Mouse (Mus musculus) forebrain, embryonic 14.5 days (tissue): Measurements from ENCODE around the gene Fam71f1. TPM values are rescaled to one million over a fixed set of nuclear protein-coding genes. Genes with fewer than 3 reads are reported as not detected.

Experiments used
- ATAC-seq: fragments of 200-750 bp; cut with Nextera tagmentation; 2 replicates; pipeline ENCODE4 v1.8.0; 2017; ENCODE audit warnings: mild to moderate bottlenecking, moderate library complexity
- DNase-seq: peaks from one replicate; pipeline ENCODE4 v3.0.0-alpha.2; 2015; ENCODE audit warnings: low spot score
- H3K27ac ChIP-seq: fragments of 300-500 bp; sonication (generic); 2 replicates; pipeline ENCODE4 v1.5.1; 2014; ENCODE audit warnings: low read depth, mild to moderate bottlenecking, control low read depth, low read length, moderate library complexity
- H3K27me3 ChIP-seq: fragments of 300-500 bp; sonication (generic); replicated peaks from 2 replicates; pipeline ENCODE4 v1.6.1; 2014; ENCODE audit warnings: low read length, control low read depth, mixed read lengths; ENCODE audit not compliant: control insufficient read depth, insufficient read depth
- H3K36me3 ChIP-seq: fragments of 300-500 bp; sonication (generic); 2 replicates; pipeline ENCODE4 v1.6.1; 2014; ENCODE audit warnings: low read length, control low read depth; ENCODE audit not compliant: control insufficient read depth, insufficient read depth
- H3K4me1 ChIP-seq: fragments of 300-500 bp; sonication (generic); 2 replicates; pipeline ENCODE4 v1.6.1; 2014; ENCODE audit warnings: antibody characterized with exemption, low read length, control low read depth; ENCODE audit not compliant: control insufficient read depth, insufficient read depth
- H3K4me2 ChIP-seq: fragments of 300-500 bp; sonication (generic); 2 replicates; pipeline ENCODE4 v1.6.1; 2014; ENCODE audit warnings: mild to moderate bottlenecking, control low read depth, low read length
- H3K4me3 ChIP-seq: fragments of 300-500 bp; sonication (generic); 2 replicates; pipeline ENCODE4 v1.5.1; 2014; ENCODE audit warnings: low read depth, low read length, control low read depth
- H3K9ac ChIP-seq: fragments of 300-500 bp; sonication (generic); 2 replicates; pipeline ENCODE4 v1.6.1; 2014; ENCODE audit warnings: mild to moderate bottlenecking, low read length, control low read depth, moderate library complexity
- H3K9me3 ChIP-seq: fragments of 300-500 bp; sonication (generic); replicated peaks from 2 replicates; pipeline ENCODE4 v1.6.1; 2016; ENCODE audit warnings: low read length, control low read depth, mixed read lengths; ENCODE audit not compliant: control insufficient read depth
- WGBS: fragments of 180-500 bp; shearing (Covaris S2); extraction: QIAGEN DNeasy Blood & Tissue Kit; methylation state at CpG from one replicate; pipeline ENCODE4 v1.1.7; 2014; 5-methylcytosine and 5-hydroxymethylcytosine counted together
- polyA plus RNA-seq: library from polyadenylated mRNA; unstranded; fragments of >200 nt; fragmentation: Nextera tagmentation; extraction: Ambion mirVana; gene quantifications from 2 replicates; pipeline ENCODE4 v1.2.1, GENCODE M21; 2014

Fam71f1 gene
- polyA plus RNA-seq, result not detected in 2 replicates

GRCm38 (mm10) chr6:29318879-29319278 is at the start of gene Fam71f1:
Gene Fam71f1 (plus strand): TSS chr6:29319140.
- Histone ChIP-seq H3K4me2 (no peak within 1 kb of the TSS), H3K9ac (no peak within 1 kb of the TSS), H3K4me1 (no peaks in the 10 kb centered on the region), H3K4me3 (no peak within 1 kb of the TSS), H3K9me3 (no peaks in the 10 kb centered on the region), H3K27me3 (no peaks in the 10 kb centered on the region), H3K27ac (no peak within 1 kb of the TSS), H3K36me3 (no peaks in the 10 kb centered on the region)
- DNase-seq, result peak; percentile 3
- no peak for ATAC-seq
- 62% methylated on average over 3 of the region's 5 CpGs for WGBS

GRCm38 (mm10) chr6:29270961-29271360 is 48.0 kb upstream of the Fam71f1 start:
- Histone ChIP-seq H3K9me3 (no peaks in the 10 kb centered on the region), H3K36me3 (0 out of 2 replicates have a peak, but pooled peaks cover 7% of the 10 kb centered on the region), H3K4me3 (no peak overlapping the region), H3K4me2 (no peak overlapping the region), H3K27ac (no peak overlapping the region), H3K27me3 (no peaks in the 10 kb centered on the region), H3K9ac (no peak overlapping the region), H3K4me1 (peaks cover 4% of the 10 kb centered on the region; the same call in 1 of the 2 replicates)
- DNase-seq (no peak), ATAC-seq (no peak)
- 21% methylated on average over 8 of the region's 8 CpGs for WGBS

GRCm38 (mm10) chr6:29272312-29273072 is 46.4 kb upstream of the Fam71f1 start, which contains the start of gene Hilpda:
Gene Hilpda (plus strand): TSS chr6:29272488.
- Histone ChIP-seq H3K27me3 (no peaks in the 10 kb centered on the region), H3K4me3 (peak within 1 kb of the TSS; percentile 66), H3K4me2 (peak within 1 kb of the TSS; percentile 48), H3K4me1 (peaks cover 4% of the 10 kb centered on the region; the same call in 1 of the 2 replicates), H3K36me3 (0 out of 2 replicates have a peak, but pooled peaks cover 7% of the 10 kb centered on the region), H3K27ac (peak within 1 kb of the TSS; percentile 58; the same call in 1 of the 2 replicates), H3K9ac (peak within 1 kb of the TSS; percentile 63), H3K9me3 (no peaks in the 10 kb centered on the region)
- DNase-seq, result peak; percentile 97
- peak; percentile 99 for ATAC-seq
- under 1% methylated on average over 46 of the region's 46 CpGs for WGBS

GRCm38 (mm10) chr6:29276746-29277145 is 42.2 kb upstream of the Fam71f1 start:
- 0 out of 2 replicates have a peak, but pooled peaks cover 7% of the 10 kb centered on the region for H3K36me3 ChIP-seq
- no peaks in the 10 kb centered on the region for H3K9me3 ChIP-seq
- H3K27me3 ChIP-seq, result no peaks in the 10 kb centered on the region
- no peak for ATAC-seq
- peaks cover 4% of the 10 kb centered on the region; the same call in 1 of the 2 replicates for H3K4me1 ChIP-seq
- WGBS, result 96% methylated on average over 5 of the region's 5 CpGs
- no peak for DNase-seq
- H3K4me2 ChIP-seq, result no peak overlapping the region
- H3K4me3 ChIP-seq, result no peak overlapping the region
- no peak overlapping the region for H3K9ac ChIP-seq
- H3K27ac ChIP-seq, result no peak overlapping the region

GRCm38 (mm10) chr6:29278513-29279267 is 40.2 kb upstream of the Fam71f1 start:
- Histone ChIP-seq H3K27ac (no peak overlapping the region), H3K27me3 (no peaks in the 10 kb centered on the region), H3K36me3 (0 out of 2 replicates have a peak, but pooled peaks cover 7% of the 10 kb centered on the region), H3K9me3 (no peaks in the 10 kb centered on the region), H3K4me1 (no peaks in the 10 kb centered on the region), H3K4me3 (no peak overlapping the region), H3K9ac (no peak overlapping the region), H3K4me2 (no peak overlapping the region)
- DNase-seq, result peak; percentile 86
- WGBS, result 31% methylated on average over 8 of the region's 8 CpGs
- peak; percentile 71 for ATAC-seq

GRCm38 (mm10) chr6:29279293-29279692 is 39.6 kb upstream of the Fam71f1 start, which contains the start of gene Fam71f2:
Gene Fam71f2 (plus strand): TSS chr6:29279593.
- H3K4me3 ChIP-seq, result no peak within 1 kb of the TSS
- H3K27ac ChIP-seq, result no peak within 1 kb of the TSS
- H3K9me3 ChIP-seq, result no peaks in the 10 kb centered on the region
- DNase-seq (no peak), ATAC-seq (no peak)
- no peaks in the 10 kb centered on the region for H3K4me1 ChIP-seq
- H3K4me2 ChIP-seq, result no peak within 1 kb of the TSS
- H3K27me3 ChIP-seq, result no peaks in the 10 kb centered on the region
- 0 out of 2 replicates have a peak, but pooled peaks cover 7% of the 10 kb centered on the region for H3K36me3 ChIP-seq
- no peak within 1 kb of the TSS for H3K9ac ChIP-seq
- 82% methylated on average over 8 of the region's 8 CpGs for WGBS

- whole genome bisulfite sequencing, result 18% methylated on average over 7 of the region's 7 CpGs
- H3K27ac ChIP-seq, result no peak overlapping the region
- no peak overlapping the region for H3K9ac ChIP-seq
- H3K36me3 ChIP-seq, result no peaks in the 10 kb centered on the region
- no peak overlapping the region for H3K4me2 ChIP-seq
- H3K4me3 ChIP-seq, result no peak overlapping the region
- DNase-seq (no peak), ATAC-seq (no peak)
- H3K4me1 ChIP-seq, result no peaks in the 10 kb centered on the region
- H3K27me3 ChIP-seq, result no peaks in the 10 kb centered on the region
- no peaks in the 10 kb centered on the region for H3K9me3 ChIP-seq
Measured at GRCm38 (mm10) chr6:29280671-29281070, 38.3 kb upstream of the Fam71f1 start.

- Histone ChIP-seq H3K27me3 (no peaks in the 10 kb centered on the region), H3K4me2 (no peak overlapping the region), H3K36me3 (no peaks in the 10 kb centered on the region), H3K4me3 (no peak overlapping the region), H3K9ac (no peak overlapping the region), H3K9me3 (no peaks in the 10 kb centered on the region), H3K27ac (no peak overlapping the region), H3K4me1 (no peaks in the 10 kb centered on the region)
- no peak for ATAC-seq
- no peak for DNase-seq
- WGBS, result 69% methylated on average over 7 of the region's 7 CpGs
Measured at GRCm38 (mm10) chr6:29286870-29287269, 32.1 kb upstream of the Fam71f1 start.
